Mouse (Mus musculus) embryo, embryonic 10 days (tissue): Measurements from ENCODE around the gene Ascc1.

Source experiments
- DNase-seq: peaks from one replicate; pipeline ENCODE4 v3.0.0-alpha.2; 2015; ENCODE audit warnings: low spot score

The Ascc1 gene

GRCm38 (mm10) chr10:60002673-60003212 is at the start of gene Ascc1, which contains the start of gene Anapc16:
Ascc1 (plus strand) TSS chr10:60002805.
Anapc16 (minus strand) TSS chr10:60003135.
- DNase-seq = peak; percentile 98

DNA sequence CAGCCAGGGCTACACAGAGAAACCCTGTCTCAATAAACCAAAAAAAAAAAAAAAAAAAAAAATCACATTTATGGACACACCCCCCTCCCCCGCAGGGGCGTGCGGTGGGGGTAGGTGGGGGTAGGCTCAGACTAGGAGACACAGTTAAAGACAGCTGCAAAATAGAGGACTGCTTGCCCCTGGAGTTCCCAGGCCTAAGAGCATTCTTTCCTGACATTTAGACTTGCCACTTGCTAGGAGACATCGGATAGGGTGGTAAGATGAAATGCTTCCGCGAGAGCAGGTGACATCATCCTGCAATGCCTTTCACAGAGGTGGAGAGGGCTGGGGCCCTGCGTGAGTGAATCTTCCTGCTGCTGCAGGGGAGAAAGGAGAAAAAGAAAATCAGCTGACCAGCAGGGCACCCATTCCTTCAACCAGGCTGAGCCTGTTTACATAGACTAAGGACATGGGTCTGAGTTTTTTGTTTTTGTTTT is 49.0 kb upstream of the Ascc1 start:
- no peak for DNase-seq

DNA sequence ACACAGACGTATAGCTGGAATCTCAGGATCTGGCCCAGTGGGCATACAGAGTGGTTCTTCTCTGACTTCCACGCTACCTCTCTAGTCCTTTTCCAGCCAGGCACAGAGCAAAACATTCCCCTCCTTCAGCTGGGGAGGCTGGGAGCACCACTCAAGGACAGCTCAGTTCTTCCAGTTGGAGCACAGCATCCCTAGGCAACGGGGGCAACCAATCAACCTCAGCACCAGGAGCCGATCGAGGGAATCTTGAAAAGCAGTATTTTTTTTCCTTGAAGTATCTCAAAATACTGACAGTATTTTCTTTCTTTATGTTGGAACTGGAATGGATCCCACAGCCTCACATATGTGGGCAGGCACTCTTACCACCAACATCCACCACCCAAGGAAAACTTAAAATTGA is 45.9 kb upstream of the Ascc1 start:
- DNase-seq = no peak

DNA sequence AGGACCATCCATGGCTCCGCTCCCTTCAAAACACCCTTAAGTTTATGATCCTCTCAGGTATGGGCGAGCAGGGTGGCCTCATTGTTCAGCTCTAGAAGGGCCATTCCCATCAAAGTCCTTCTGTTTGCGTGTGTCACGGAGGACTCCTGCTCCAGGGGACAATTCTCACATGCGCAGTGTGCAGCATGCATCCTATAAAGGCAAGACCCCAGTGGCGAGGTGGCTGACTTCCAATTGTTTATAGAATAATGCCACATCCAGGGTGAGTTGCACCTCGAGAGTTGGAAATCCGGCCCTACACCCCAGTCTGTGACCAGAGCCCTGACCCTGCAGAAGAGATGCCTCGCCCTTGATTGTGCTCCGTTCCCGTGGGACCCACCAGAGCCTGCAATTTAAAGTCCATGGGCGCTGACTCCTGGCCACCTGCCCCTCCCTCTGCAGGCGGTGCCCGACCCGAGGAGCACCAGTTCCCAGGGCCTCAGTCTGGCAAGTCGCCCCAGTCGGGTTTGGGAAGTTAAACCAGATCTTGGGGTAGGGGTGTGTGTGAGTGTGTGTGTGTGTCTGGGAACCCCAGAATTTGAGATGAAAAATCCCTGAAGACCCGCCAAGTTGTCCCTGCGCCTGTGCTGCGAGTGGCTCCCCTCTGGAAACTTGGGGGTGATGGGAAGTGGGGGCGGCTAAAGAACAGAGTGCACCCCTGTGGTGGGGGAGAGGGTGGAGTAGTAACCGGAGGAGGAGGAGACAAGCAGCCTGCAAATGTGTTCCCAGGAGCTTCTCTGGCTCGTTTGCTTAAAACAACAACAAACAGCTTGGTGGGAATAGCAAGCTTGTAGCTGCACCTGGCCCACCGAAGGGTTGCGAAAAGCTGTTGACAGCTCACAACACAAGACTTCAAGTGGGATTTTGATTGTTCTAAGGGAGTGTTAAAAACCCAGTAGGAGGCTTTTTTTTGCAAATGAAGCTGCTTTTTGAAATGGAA is 45.1 kb upstream of the Ascc1 start:
- DNase-seq = no peak

GRCm38 (mm10) chr10:59958458-59958857 is 44.1 kb upstream of the Ascc1 start:
- DNase-seq = no peak

DNA sequence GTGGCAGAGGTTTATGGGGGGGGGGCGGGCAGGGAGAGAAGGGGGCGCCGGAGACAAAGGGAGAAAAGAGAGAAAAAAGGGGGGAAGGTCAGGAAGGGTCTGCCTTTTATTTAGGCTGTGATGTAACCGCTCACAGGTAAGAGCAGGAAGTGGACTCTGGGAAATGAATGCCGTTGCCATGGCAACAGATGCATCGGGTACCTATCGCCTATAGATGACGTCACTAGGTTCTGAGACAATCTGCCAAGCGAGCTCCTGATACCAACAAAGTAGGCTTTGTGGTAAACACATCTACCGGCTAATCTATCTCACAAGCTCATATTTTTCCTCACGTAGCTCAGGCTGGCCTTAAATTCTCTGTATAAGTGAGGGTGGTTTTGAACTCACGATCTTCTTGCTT is 43.1 kb upstream of the Ascc1 start:
- no peak for DNase-seq

- DNase-seq = no peak
These were observed 39.0 kb upstream of the Ascc1 start for GRCm38 (mm10) chr10:59963609-59964008.

- DNase-seq = peak; percentile 68
These were observed 37.9 kb upstream of the Ascc1 start for GRCm38 (mm10) chr10:59964504-59965361.

- DNase-seq = no peak
These were observed 37.3 kb upstream of the Ascc1 start for GRCm38 (mm10) chr10:59965362-59965695.

DNA sequence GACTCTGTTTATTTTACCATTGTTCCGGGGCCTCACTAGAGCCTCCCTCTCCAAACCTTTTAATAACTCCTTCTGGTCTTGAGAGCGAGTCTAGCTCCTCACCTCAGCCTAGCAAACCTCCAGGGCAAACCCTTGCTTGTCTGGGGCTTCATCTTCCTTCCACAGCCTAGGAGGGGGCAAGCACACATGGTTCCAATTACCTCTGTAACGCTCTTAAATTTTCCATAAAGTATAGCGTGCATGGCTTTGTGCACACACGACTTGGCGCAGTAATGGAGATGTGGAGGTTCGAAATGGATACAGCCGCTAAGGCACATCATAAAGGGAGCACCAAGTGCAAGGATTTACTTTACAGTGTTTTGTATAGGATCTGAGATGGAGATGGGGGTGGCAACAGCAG is 36.8 kb upstream of the Ascc1 start:
- peak; percentile 56 for DNase-seq

- DNase-seq = no peak
These were observed 35.9 kb upstream of the Ascc1 start for GRCm38 (mm10) chr10:59966743-59967142.

- no peak for DNase-seq
These were observed 35.2 kb upstream of the Ascc1 start for GRCm38 (mm10) chr10:59967309-59967942.

DNA sequence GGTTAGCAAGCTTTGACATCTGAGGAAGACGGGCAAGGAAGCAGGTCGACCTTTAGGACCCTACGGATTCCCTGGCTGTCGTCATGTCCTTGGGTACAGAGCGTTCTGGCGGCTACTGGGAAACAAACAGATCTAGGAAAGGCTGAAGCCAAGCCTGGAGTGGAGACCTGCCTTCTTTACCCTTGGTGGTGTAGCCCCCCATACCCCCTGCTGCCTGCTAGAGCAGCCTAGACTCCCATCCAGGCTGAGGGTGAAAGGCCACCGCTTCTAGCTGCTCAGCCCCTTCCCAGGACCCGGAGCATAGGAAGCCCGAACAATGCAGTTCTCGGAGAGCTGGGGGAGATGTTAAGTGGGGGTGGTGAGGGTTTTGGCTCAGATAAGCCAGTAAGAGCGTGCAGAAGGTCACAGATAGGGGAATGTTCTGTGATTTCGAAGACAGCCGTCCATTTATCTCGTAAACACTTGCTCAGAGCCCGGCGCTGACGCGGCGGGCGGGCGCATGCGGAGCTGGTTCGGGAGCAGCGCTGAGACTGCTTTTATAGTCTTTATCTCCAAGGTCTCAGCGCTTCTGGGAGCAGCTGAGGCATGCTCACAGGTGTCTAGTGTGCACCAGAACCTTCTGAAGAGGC is 32.7 kb upstream of the Ascc1 start:
- peak; percentile 90 for DNase-seq

- no peak for DNase-seq
These were observed 32.0 kb upstream of the Ascc1 start for GRCm38 (mm10) chr10:59970450-59971062.

- no peak for DNase-seq
These were observed 30.8 kb upstream of the Ascc1 start for GRCm38 (mm10) chr10:59971813-59972212.

DNA sequence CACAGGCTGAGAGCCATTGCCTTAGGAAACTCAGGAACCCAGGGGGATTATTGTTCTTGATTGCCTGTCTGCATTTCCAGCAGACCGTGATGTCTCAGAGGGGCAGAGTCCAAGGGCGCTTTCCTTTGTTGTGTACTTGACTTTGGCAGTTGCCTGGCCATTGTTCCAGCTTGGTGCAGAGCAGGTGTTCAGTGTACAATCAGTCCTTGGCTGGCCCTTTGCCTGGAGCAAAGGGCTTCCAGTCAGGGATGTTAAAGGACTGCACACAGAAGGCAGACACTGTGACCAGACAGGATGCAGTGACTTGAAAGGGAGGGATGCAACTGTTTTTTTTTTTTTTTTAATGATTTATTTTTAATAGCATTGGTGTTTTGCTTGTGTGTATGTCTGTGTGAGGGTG is 30.1 kb upstream of the Ascc1 start:
- DNase-seq = no peak

- no peak for DNase-seq
These were observed 29.6 kb upstream of the Ascc1 start for GRCm38 (mm10) chr10:59972999-59973398.

DNA sequence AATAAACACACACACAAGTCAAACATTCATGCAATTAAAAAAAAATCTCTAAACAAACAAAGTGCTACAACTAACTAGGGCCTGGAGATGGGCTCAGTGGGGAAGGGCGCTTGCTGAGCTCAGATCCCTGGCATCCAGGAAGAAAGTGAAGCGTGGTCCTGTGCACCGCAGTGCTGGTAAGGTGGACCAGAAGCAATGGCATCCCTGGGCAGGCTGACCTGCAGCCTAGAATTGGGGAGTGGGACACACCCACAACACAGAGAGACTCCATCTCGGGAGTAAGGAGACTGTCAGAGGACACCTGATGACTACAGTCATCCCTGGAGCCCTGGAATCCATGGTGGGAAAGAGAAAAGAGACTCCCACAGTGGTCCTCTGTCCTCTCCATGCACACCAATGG is 29.2 kb upstream of the Ascc1 start:
- DNase-seq = no peak

DNA sequence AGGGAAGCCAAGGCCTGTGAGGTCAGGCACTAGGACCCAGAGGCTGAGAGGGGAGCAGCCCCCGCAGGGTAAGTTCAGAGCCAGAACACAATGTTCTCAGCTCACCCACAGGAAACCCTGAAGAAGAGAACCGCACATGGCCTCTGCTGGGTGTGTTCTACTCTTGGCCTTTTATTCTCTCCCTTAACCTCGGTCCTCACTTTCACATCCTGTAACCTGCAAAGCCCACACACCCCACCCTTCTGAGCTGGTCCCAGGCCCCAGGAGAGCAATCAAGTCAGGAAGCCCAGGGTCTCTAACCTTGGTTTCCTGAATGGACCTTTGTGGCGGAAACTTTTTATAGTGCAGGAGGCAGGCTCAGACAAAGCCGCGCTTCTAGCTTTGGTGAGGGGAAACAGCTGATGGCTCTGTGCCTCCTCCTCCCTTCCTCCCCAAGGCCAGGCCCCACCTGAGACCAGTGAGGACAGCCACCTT is 28.4 kb upstream of the Ascc1 start:
- peak; percentile 67 for DNase-seq

DNA sequence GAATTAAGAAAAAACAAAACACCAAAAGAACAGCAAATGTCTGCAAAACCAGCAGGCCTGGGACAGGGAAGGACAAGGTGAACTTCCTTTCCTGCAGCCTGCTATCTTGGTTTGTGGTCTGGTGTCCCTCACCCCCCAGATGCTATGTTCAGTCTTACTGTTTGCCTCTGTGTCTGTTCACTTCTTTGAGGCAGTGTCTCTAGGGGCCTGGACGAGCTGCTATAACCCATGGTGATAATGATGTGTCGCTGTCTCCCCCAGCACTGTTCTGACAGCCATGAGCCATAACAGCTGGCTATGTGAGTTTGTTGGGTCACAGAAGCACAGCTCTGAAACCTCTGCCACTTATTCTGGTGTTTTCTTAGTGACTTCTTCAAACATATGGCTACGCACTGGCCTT is 27.8 kb upstream of the Ascc1 start:
- no peak for DNase-seq

- DNase-seq = no peak
These were observed 25.5 kb upstream of the Ascc1 start for GRCm38 (mm10) chr10:59977141-59977540.
